Mouse (Mus musculus): ENCODE measurements around the gene Glcci1. TPM values are rescaled to one million over a fixed set of nuclear protein-coding genes. Genes with fewer than 3 reads are reported as not detected.

The Glcci1 gene
- total RNA-seq, 2 experiments from 2014 or later: 29.3 to 36.4 TPM

DNA sequence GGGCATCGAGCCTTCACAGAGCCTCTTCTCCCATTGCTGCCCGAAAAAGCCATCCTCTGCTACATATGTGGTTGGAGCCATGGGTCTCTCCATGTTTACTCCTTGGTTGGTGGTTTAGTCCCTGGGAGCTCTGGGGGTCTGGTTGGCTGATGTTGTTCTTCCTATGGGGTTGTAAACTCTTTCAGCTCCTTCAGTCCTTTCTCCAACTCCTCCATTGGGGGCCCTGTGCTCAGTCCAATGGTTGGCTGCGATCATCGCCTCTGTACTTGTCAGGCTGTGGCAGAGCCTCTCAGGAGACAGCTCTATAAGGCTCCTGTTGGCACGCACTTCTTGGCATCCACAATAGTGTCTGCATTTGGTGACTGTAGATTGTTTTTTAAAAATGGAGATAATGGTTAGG, 35.4 kb downstream of the Glcci1 start:
- DNase-seq (ENCODE audit: low spot score in 2 of 2): no peak

DNA sequence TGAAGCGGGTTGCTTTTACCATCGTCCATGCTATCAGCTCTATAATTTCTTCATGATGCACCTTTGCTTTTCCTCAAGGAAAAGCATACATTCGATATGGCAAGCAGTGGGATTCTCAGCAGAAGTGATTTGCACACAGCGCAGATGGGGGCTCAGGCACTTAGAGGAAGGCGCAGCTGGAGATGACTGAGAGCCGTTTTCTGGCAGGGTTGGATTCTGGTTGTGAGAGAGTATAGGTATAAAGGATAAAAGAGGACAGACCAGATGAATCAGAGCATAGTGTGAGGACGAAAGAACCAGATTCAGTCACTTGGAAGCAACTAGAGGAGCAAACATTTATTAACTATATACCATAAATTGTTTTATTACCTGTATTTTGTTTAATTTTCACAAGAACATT, 36.4 kb downstream of the Glcci1 start:
- DNase-seq (ENCODE audit: low spot score in 2 of 2): no peak

DNA sequence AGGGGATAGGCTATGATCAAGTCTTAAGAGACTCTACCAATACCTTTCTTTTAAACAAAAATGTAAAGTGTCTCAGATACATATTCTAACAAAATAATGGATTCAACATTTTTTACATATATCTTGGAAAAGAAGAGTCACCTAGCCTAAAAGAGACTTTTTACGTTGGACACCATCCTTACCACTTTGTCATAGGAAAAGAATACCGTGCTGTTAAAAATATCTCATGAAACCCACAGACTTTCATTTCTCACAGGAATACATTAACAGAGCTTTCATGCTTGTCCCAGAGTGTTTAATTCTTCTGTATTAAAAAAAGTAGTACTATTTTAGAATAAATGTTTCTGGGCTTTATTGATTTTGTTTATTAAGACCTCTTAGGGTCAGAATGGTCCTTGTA, 41.8 kb downstream of the Glcci1 start:
- no peak for DNase-seq (ENCODE audit: low spot score in 2 of 2)

DNA sequence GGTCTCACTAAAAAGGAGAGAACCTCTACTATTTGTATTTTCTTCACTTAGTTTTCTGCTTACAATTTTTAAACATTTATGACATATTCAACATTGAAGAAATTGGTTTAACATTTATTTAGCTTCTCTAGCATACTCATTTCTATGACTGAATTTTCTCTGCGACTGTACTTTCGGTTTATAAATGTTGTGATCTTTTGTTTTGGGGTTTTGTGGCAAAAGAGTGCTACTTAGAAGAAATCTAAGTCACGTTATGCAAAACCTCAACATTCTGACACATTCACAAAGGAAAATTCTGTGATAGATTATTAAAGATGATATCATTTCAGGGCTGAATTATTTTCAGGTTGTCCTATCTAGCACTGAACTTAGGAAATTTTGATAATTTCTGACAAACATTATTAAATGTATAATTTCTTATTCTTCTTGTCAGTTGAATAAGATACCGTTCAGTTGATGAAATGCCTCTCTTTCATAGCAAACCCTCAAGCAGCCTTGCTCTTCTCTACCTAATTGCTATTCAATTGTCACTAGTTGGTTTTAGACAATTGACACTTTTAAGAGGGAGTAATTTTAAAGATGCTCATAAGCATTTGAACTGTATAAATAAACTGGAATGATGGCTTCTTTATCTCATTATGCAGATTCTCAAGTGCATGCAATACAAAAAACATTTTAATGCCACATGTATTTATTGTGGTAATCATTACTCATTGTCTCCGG, 47.6 kb downstream of the Glcci1 start:
- no peak for DNase-seq (ENCODE audit: low spot score in 2 of 2)

DNA sequence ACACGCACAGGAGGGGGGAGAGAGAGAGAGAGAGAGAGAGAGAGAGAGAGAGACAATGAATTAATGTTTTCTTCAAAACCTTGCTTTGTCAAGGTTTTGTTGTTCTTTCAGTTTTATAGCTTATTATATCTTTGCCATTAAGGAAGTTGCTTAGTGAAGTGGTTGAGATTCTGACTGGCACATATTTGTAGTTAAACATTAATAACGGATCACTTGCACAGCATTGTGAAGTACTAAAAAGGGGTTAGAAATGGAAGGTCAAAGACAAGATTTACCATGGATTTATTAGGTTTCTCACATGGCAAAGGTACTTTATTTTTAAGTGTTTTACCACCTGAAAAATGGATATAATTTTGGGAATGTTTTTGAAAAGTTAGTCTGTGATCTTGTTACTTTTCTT, 51.3 kb downstream of the Glcci1 start:
- no peak for DNase-seq (ENCODE audit: low spot score in 2 of 2)

DNA sequence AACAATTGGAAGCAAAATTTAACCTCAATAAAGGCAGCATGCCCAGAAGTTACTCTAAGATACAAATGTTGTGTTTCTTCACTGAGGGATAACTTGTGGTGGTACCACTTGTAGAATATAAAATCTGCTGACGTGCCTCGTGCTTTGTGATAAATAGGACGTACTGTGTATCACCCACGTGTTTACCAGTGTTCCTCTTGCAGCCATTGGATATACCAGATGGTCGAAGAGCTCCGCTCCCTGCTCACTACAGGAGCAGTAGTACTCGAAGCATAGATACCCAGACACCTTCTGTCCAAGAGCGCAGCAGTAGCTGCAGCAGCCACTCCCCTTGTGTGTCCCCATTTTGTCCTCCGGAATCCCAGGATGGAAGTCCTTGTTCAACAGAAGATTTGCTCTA, 73.0 kb downstream of the Glcci1 start:
- no peak for DNase-seq (ENCODE audit: low spot score in 2 of 2)

DNA sequence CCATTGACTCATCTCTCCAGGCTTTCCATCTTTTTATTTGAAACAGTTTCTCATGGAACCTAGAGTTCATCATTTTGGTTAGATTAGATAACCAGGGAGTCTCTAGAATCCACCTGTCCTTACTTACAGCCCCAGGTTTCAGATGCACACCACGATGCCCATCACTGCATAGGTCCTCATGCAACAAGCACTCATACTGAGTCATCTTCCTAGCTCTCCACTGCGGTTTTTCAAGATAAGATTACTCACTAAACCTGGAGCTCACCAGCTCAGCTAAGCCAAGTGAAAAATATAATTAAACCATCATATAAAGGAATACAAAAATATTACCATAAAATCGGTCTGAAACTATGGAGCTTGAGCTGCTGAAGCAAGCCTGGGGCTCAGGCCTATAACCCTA, 74.5 kb downstream of the Glcci1 start:
- DNase-seq (ENCODE audit: low spot score in 2 of 2): no peak

DNA sequence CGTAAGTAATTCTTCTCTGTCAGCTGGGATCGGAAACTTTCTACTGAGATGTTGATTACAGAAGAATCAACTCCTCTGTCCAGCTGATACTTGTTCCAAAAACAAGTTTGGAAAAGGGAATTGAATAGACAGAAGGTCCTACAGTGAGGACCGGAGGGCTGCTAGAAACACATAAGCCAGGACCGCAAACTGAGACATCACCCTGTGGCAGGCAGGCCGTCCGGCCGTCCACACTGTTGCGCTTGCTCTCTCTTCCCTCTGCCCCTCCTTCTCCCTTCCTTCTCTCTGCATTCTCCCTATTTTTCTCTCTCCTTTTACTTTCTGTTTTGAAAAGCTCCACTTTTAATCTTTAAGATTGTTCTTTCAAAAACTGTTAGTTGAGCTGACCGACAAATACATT, 82.3 kb downstream of the Glcci1 start:
- DNase-seq (ENCODE audit: low spot score in 2 of 2): no peak

DNA sequence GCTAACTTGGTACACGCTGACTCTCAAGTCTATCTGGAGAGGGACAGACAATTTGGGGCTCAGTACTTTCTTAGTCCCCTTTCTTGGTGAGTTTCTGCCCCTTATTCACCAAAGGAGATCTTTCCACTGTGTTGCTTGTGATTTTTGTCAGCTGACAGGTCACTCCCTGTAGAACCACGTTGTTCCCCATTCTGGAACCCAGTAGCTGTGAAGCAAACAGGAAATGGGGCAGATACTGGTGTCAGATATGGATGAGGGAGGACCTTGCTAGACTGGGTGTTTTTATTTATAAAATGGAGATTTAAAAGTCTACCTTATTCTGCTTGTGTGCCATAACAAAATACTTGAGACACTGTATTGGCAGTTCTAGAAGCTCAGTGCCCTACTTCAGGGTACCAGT, 108.0 kb downstream of the Glcci1 start:
- no peak for DNase-seq (ENCODE audit: low spot score in 2 of 2)

DNA sequence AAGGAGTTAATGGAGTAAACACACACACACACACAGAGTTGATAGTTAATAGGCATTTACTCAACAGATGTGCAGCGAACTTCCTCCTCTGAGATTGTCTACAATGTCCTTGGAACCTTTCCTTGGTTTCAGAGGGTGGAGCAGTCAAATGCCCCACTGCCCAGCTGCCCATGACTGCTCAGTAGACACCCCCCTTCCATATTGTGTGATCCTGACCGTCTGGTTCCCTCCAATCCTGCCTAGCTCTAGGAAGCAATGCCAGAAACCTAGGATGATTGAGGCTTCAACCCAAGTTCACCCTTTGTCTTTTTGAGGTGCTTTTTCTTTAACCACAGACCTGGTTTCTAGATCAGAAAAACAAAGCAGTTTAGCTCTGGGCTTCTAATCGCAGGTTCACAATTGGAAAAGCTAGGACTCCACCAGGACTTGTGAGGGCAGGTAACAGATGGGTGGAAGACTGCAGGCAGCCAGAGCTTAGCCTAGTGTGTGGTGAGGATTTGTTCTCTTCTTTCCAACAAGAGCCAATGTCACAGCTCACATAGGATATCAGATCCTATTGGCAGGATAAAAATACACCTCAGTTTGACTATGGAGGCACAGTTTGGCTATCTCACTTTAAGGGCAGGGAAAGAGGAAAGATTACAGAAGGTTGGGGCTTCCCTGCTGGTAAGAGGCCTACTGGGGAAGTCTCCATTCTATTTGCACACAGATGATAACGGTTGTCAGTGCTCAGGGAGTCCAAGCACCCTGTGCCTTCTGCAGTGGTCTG, 110.4 kb downstream of the Glcci1 start:
- no peak for DNase-seq (ENCODE audit: low spot score in 2 of 2)

DNA sequence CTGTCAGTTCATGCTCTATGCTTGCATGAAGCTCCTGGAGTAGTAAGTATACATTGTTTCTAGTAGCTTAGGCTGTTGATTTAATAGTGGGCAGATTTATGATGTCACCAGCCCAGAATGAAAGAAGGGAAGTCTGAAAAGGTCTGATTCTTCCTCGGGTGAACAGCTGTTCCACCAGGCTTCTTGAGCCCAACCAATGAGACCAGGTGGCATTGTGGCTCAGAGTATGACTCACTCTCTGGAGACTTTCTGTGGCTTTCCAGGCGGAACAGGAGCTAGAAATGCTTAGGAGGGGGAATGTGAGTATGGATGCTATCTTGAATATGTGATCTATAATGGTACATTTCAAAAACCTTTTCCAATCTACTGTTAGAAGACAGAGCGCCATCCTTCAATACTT, 113.6 kb downstream of the Glcci1 start:
- no peak for DNase-seq (ENCODE audit: low spot score in 2 of 2)

DNA sequence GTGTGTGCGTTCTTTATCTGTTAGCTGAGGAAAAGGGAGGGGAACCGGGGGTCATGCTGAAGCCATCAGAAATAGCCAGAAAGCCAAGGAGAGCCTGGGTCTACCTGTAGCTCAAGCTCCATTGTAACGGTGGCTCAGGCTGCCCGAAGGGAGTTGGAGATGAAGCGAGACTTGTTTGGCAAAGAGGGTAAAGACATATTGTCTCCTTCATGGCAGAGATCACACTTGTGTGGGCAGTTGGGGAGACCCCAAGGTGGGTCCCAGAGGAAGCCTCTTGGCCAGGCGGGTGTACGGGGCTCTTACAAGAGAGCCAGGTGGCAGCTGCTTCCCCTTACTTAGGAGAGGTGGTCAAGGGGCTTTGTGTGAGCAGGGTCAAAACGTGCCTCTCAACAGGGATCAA, 118.8 kb downstream of the Glcci1 start:
- DNase-seq (ENCODE audit: low spot score in 2 of 2): no peak

DNA sequence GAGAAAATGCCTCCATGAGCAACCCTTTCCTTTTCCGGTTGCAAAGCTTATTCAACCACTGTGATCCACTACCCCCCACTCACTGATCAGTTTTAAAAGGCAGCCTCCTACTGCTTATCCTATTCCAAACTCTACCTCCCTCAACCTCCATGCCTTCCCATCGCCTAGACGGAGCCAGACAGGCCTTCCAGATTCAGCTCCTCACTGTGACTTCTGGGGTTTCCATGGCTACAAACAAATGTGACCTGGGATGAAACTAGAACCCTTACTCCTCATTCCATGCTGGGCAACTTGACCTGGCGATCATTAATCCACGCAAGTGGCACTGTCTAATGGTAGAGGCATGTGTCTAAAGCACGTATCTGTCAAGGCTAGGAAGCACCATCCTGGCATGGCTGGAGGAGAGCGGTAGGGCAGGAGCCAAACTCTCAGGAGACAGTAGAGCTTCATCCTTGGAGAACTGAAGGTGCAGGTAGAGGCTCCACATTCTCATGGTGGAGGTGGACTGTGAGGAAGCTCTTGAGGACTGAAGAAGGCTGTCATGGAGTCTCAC, 119.4 kb downstream of the Glcci1 start:
- DNase-seq (ENCODE audit: low spot score in 2 of 2): no peak

DNA sequence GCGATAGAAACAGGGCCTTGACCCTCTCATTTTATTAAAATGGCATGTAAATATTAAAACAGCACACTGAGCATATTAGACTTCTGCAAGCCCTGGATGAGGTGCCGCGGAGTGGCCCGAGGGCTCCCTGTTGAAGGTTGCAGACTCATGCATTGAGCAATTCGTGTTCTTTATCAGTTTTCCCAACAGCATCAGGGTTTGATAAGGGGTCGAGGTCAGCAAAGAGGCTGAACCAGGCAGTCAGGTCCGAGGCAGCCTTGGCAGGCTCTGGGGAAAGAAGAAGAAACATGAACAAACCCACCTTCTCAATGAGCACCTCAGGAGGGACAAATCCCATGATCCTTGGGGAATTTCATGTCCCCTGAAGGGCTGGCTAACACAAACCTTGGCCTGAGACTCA, 121.1 kb downstream of the Glcci1 start:
- no peak for DNase-seq (ENCODE audit: low spot score in 2 of 2)

DNA sequence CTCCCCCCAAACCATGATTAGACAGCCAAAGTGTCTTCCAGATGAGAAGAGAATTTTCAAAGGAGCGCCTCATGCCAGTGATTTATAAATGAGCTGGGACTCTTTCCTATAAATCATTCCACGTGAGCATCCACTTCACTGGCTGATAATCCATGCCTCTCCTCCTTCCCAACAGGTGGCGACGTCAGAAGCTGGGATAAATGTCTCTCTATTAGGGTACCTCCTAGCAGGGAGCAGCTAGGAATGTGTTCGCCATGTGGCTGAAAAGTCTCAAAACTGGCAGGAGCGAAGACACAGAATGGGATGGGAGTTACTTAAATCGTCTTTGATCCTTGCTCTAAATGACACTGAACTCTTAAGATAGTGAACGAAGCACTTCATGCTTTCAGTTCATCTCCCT, 122.0 kb downstream of the Glcci1 start:
- DNase-seq (ENCODE audit: low spot score in 2 of 2): no peak

DNA sequence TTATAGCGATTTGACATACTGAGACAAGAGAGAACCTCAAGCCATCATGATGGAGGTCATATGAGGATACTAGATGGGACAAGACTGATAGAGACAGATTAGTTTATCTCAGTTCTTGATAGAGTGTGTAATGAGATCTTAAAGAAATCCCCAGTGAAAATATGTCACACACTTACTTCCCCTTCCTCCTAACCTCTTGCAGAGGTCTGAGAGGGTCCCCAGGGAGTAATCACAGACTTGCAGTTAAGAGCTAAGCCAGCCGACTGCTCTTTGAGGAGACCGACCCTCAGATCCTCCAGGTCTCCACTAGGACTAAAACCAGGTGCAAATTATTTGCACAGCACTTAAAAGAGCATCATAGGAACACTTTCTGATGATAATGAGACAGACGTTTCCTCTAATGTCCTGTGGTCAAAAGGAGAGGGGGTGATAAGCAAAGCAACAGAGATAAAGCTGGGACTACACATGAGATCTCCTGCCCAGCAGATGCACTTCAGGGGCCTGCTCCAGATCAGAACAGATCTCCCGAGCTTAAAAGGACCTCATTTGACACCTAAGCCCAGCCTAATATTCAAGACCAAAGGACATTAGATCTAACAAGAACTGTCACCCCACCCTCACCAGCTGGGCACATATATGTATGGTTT, 122.7 kb downstream of the Glcci1 start:
- no peak for DNase-seq (ENCODE audit: low spot score in 2 of 2)

DNA sequence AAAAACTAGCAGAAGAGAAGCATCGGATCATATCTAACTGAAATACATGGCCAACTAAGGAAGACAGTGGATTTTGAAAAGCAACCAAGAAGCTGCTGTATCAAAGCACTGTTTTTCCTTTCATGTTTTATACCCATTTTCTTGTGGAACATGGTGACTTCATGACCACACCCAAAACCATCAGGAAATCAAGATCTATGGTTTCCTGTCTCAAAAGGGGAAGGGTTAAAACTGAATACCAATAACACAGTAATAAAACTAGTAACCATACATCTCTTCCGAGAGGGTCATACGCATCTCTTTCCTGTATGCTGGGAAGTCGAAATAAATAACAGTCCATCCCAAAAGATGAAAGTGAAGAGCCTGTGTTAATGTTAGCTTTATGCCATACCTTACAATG, 123.3 kb downstream of the Glcci1 start:
- no peak for DNase-seq (ENCODE audit: low spot score in 2 of 2)

DNA sequence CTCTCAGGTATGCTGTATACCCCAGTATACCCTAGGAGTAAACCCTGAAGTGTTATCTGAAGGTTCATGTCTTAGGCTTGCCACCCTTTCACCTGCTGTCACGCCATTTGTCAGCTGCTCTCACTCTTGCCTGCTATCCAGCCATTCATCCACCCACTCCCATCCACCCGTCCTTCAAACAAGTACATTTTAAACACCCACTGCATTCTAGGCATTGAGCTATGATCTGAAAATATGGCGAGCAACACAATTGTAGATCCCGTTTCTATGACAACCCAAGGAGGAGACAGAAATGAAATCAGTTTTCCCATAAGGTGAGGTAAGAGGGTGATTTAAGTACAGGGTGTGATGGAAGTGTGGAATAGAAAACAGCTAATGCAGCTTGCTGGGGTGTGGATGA, 128.7 kb downstream of the Glcci1 start:
- no peak for DNase-seq (ENCODE audit: low spot score in 2 of 2)

DNA sequence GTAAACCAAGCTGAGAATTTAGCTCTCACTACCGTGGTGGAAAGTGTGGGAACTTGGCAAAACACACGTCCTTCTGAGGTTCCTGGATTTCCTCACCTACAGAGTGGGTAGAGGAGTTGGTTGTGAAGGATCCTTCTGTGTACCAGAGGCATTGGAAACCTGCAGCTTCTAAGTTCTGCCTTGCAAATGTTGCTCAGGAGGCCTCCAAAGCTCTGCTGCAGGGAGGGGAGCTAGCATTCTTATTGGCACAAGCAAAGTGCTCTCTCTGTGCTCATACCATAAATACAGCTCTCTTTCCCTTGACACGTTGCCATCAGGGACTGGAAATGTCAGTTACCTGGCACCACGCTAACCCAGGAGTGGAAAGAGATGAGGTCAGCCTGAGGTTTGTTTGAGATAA, 129.5 kb downstream of the Glcci1 start:
- no peak for DNase-seq (ENCODE audit: low spot score in 2 of 2)

DNA sequence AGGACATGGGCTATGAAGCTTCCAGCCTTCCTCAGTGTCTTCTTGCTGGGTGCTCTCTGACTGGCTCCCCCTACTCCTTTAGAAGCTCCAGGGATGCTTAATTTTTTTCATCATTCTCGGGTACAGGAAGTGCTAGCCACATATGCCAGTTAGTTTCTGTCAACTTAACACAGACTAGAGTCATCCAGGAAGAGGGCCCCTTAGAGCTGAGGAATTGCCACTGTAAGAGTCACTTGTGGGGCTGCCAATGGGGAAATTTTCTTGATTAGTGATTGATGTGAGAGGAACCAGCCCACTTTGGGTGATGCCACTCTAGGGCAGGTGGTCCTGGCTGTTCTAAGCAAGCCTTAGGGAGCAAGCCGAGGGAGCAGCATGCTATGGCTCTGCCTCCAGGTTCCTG, 130.1 kb downstream of the Glcci1 start:
- no peak for DNase-seq (ENCODE audit: low spot score in 2 of 2)

DNA sequence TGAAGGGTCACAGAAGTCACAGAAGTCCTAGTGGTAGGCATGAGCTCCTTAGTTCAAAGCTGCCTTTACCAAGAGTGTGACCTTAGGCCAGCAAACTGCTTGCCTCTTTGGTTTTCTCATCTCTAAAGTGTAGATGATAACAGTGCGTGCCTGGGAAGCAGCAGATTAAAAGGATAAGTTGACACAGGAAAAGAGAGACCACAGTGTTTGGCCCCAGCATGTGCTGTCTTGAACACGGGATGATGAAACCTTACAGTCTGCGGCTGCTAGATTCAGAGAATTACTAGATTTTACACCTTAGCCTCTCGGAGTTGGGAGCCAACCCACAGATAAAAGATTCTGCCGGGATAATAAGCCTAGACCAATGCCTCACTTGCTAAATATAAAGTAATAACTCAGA, 131.5 kb downstream of the Glcci1 start:
- no peak for DNase-seq (ENCODE audit: low spot score in 2 of 2)

DNA sequence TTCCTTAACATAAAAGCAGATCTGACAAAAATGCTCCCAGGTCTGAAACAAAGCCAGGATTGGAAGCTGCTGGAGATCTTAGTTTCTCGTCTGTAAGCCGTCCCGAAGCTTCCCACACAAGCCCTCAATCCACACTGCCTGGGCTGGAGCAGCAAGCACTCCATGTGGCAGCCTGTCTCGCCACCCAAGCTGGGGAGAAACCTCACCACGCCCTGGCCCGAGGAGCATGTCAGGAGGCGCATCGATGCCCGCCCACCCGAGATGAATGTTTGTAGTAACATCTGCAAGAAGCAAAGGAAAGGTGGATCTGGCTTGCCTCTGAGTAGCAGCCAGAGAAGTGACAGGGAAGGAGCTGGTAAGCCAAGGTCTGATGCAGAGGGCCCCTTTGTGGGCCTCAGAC, 135.3 kb downstream of the Glcci1 start:
- DNase-seq (ENCODE audit: low spot score in 2 of 2): no peak

Data from layer of hippocampus, postnatal 10 days (tissue).